Mouse (Mus musculus) lung, embryonic 16.5 days (tissue): Measurements from ENCODE around the gene Olfr530. TPM values are rescaled to one million over a fixed set of nuclear protein-coding genes. Genes with fewer than 3 reads are reported as not detected.

Experiments
- ATAC-seq: fragments of 200-750 bp; cut with Nextera tagmentation; 2 replicates; pipeline ENCODE4 v1.8.0; 2017; ENCODE audit warnings: low read depth, mild to moderate bottlenecking, moderate library complexity
- H3K27ac ChIP-seq: fragments of 300-500 bp; sonication (generic); 2 replicates; pipeline ENCODE4 v1.5.1; 2014; ENCODE audit warnings: mild to moderate bottlenecking, control low read depth, low read length
- H3K27me3 ChIP-seq: fragments of 300-500 bp; sonication (generic); 2 replicates; pipeline ENCODE4 v1.6.1; 2014; ENCODE audit warnings: low read depth, low read length, mixed read lengths; ENCODE audit not compliant: control insufficient read depth, insufficient read depth
- H3K36me3 ChIP-seq: fragments of 300-500 bp; sonication (generic); 2 replicates; pipeline ENCODE4 v1.6.1; 2014; ENCODE audit warnings: low read length; ENCODE audit not compliant: control insufficient read depth, insufficient read depth
- H3K4me1 ChIP-seq: fragments of 300-500 bp; sonication (generic); replicated peaks from 2 replicates; pipeline ENCODE4 v1.6.1; 2014; ENCODE audit warnings: low read length, mixed read lengths; ENCODE audit not compliant: control insufficient read depth, insufficient read depth
- H3K4me2 ChIP-seq: fragments of 300-500 bp; sonication (generic); 2 replicates; pipeline ENCODE4 v1.6.1; 2014; ENCODE audit warnings: low read depth, low read length, control low read depth
- H3K4me3 ChIP-seq: fragments of 300-500 bp; sonication (generic); 2 replicates; pipeline ENCODE4 v1.5.1; 2014; ENCODE audit warnings: mild to moderate bottlenecking, low read length, control low read depth
- H3K9ac ChIP-seq: fragments of 300-500 bp; sonication (generic); 2 replicates; pipeline ENCODE4 v1.6.1; 2014; ENCODE audit warnings: low read length, control low read depth
- H3K9me3 ChIP-seq: fragments of 300-500 bp; sonication (generic); 2 replicates; pipeline ENCODE4 v1.6.1; 2016; ENCODE audit warnings: low read length; ENCODE audit not compliant: control insufficient read depth
- WGBS: fragments of 180-500 bp; shearing (Covaris S2); extraction: QIAGEN DNeasy Blood & Tissue Kit; methylation state at CpG from one replicate; pipeline ENCODE4 v1.1.7; 2014; 5-methylcytosine and 5-hydroxymethylcytosine counted together
- polyA plus RNA-seq: library from polyadenylated mRNA; unstranded; fragments of >200 nt; fragmentation: Nextera tagmentation; extraction: Ambion mirVana; gene quantifications from 2 replicates; pipeline ENCODE4 v1.2.1, GENCODE M21; 2015

Gene Olfr530
- polyA plus RNA-seq, result not detected in 2 replicates

DNA sequence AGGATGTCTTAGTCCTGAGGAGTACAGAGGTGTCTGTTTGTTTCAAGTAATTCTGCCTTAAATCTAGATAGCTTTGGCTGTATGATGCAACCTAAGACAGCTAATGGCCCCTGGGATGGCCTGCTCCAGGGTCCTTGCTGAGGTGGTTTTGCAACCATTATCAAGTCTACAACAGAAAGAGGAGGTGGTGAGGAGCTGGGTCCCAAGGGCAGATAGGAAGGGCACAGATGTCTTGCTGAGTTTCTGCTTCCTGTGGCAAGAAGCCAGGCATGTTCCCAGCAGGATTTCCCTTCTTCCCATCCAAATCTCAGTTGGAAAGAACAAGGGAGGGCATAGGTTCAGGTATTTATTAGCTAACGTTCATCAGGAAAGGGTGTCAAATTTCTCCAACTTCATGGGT, at the start of gene Olfr530:
TSS of gene Olfr530 (minus strand) at position 101 of the 400 bp plus-strand sequence.
- no peak within 1 kb of the TSS for H3K4me2 ChIP-seq
- no peak within 1 kb of the TSS for H3K9ac ChIP-seq
- no peak for ATAC-seq
- no peak within 1 kb of the TSS for H3K27ac ChIP-seq
- H3K4me3 ChIP-seq, result no peak within 1 kb of the TSS
- no peaks in the 10 kb centered on the region for H3K9me3 ChIP-seq
- H3K4me1 ChIP-seq, result no peaks in the 10 kb centered on the region
- H3K27me3 ChIP-seq, result no peaks in the 10 kb centered on the region
- no peaks in the 10 kb centered on the region for H3K36me3 ChIP-seq
- 23% methylated on average over 1 of the region's 1 CpGs for WGBS

DNA sequence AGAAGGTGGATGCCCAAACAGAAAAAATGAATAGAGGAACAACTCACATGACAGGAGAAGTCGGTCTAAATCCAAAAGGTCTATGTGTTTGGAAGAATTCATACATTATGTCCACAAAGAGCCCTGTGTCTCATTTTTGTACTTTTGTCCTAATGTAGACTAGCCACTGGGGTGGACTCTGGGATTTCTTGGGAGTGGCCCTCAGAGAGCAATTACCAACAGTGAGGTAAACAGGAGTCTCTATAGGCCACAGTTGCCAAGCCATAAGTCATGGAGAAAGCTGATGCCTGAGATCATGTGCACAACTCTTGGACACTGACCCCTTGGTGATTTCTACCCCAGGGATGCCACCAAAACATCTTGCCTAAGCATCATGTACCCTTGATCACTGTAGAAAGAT, 45.4 kb upstream of the Olfr530 start, which contains the start of gene Olfr532:
TSS of gene Olfr532 (minus strand) at position 101 of the 400 bp plus-strand sequence.
- no peak for ATAC-seq

DNA sequence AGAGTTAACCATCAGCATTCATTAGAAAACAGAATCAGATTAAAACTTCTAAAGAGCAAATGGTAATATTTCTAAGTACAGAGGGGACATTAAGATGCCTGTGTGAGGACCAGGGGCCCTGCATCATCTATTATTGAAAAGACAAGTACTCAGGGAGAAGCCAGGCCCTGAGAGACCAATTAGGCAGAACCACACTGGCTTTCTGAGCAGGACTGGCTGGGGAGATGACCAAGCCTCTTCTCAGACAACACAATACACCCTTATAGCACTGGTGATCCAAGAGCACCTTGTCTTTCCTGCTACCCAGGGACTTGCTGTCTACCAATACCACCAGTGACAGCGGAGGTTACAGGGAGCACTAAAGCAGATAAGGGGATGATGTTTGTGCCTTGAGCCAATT, 26.7 kb upstream of the Olfr530 start, which contains the start of gene Olfr531:
TSS of gene Olfr531 (minus strand) at position 101 of the 400 bp plus-strand sequence.
- Histone ChIP-seq H3K27ac (no peak within 1 kb of the TSS), H3K9ac (no peak within 1 kb of the TSS), H3K4me2 (no peak within 1 kb of the TSS), H3K36me3 (no peaks in the 10 kb centered on the region), H3K4me3 (no peak within 1 kb of the TSS), H3K9me3 (no peaks in the 10 kb centered on the region), H3K4me1 (no peaks in the 10 kb centered on the region), H3K27me3 (no peaks in the 10 kb centered on the region)
- 89% methylated on average over 1 of the region's 1 CpGs for whole genome bisulfite sequencing
- no peak for ATAC-seq

More for the DNA sequence above, 45.4 kb upstream of the Olfr530 start, which contains the start of gene Olfr532:
- WGBS, result 78% methylated on average over 1 of the region's 1 CpGs
- no peak within 1 kb of the TSS for H3K4me3 ChIP-seq
- H3K27me3 ChIP-seq, result no peaks in the 10 kb centered on the region
- no peak within 1 kb of the TSS for H3K4me2 ChIP-seq
- H3K36me3 ChIP-seq, result no peaks in the 10 kb centered on the region
- H3K9ac ChIP-seq, result no peak within 1 kb of the TSS
- H3K9me3 ChIP-seq, result no peaks in the 10 kb centered on the region
- no peak within 1 kb of the TSS for H3K27ac ChIP-seq
- no peaks in the 10 kb centered on the region for H3K4me1 ChIP-seq

DNA sequence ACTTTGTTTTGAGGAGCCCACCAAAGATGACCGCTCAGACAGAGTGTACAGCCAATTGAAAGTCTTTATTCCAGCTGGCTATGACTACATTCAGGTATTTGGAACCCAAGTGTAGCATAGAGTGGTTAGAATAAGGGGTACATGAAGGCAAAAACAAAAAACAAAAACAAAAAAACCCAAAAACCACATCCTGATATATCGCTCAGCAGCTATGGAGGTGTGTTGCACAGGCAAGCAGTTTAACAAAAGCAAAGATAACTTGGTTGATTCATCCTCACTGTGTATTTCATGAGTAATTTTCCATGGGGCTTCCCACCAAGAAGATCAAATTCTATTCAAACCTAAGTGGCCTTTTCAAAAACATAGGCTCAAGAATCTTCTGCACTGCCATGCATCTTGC, 780 bp upstream of the Olfr530 start:
- Histone ChIP-seq H3K27ac (no peak overlapping the region), H3K4me2 (no peak overlapping the region), H3K36me3 (no peaks in the 10 kb centered on the region), H3K4me3 (no peak overlapping the region), H3K9ac (no peak overlapping the region), H3K4me1 (no peaks in the 10 kb centered on the region), H3K9me3 (no peaks in the 10 kb centered on the region), H3K27me3 (no peaks in the 10 kb centered on the region)
- WGBS, result 92% methylated on average over 2 of the region's 2 CpGs
- no peak for ATAC-seq

DNA sequence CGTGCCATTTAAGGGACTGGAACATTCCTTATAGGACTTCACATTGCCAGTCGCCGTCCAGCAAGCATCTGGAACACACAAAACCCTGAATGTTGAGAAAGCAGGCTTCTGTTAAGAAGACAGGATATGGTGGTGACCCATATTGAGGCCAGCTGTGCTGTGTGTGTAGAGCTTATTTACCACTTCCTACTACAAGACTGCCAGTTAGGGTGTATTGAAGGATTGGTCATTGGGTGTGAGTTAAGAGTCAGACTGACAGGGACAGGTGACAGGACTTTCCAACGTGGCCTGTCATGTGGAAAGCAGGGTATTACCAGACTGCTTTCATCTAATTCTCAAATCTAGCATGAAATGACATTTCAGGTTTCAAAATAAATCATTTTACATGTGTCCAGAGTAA, 1.8 kb downstream of the Olfr530 start:
- ATAC-seq, result no peak
- Histone ChIP-seq H3K4me3 (no peak overlapping the region), H3K4me1 (no peaks in the 10 kb centered on the region), H3K27ac (no peak overlapping the region), H3K9me3 (no peaks in the 10 kb centered on the region), H3K27me3 (no peaks in the 10 kb centered on the region), H3K9ac (no peak overlapping the region), H3K36me3 (no peaks in the 10 kb centered on the region), H3K4me2 (no peak overlapping the region)
- WGBS, result 58% methylated on average over 4 of the region's 4 CpGs

DNA sequence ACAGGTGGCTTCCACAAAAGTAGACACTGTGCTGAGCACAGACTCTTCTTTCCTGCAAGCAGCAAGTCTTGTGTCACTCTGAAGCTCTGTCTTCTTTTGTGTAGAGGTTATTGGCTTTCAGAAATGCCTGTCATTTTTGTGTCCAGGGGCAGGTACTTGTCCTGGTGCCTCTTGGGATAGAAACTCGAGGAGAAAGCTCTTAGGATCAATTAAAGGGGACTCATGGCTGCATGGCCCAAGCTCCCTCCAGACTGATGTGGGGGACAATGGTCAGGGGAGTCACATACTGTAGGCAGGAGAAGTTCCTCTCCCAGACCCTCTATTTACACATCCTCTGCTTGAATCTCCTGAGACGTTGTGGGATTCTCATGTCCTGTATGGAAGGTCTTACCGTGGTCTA, 14.6 kb downstream of the Olfr530 start, which contains the start of gene Olfr60:
TSS of gene Olfr60 (minus strand) at position 101 of the 400 bp plus-strand sequence.
- Histone ChIP-seq H3K4me3 (no peak within 1 kb of the TSS), H3K4me2 (no peak within 1 kb of the TSS), H3K27ac (no peak within 1 kb of the TSS), H3K27me3 (no peaks in the 10 kb centered on the region), H3K9me3 (no peaks in the 10 kb centered on the region), H3K36me3 (no peaks in the 10 kb centered on the region), H3K4me1 (no peaks in the 10 kb centered on the region), H3K9ac (no peak within 1 kb of the TSS)
- WGBS, result 61% methylated on average over 3 of the region's 3 CpGs
- no peak for ATAC-seq

DNA sequence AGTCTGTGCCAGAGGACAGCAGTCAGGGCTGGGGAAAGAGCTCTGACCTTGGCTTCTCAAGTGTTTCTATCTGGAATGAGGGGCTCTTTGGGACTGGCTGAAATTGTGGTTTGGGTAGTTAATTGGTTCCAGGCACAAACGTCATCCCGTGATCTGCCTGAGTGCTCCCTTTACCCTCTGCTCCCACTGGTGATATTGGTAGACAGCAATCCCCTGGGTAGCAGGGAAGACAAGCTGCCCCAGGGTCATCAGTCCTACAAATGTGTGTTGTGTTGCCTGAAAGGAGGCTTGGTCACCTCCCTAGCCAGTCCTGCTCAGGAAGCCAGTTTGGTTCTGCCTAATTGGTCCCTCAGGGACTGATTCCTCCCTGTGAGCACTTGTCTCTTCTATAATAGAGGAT, 42.4 kb downstream of the Olfr530 start, which contains the start of gene Olfr527:
TSS of gene Olfr527 (plus strand) at position 301 of the 400 bp plus-strand sequence.
- Histone ChIP-seq H3K9ac (no peak within 1 kb of the TSS), H3K4me1 (no peaks in the 10 kb centered on the region), H3K36me3 (no peaks in the 10 kb centered on the region), H3K4me2 (no peak within 1 kb of the TSS), H3K4me3 (no peak within 1 kb of the TSS), H3K27ac (no peak within 1 kb of the TSS), H3K9me3 (no peaks in the 10 kb centered on the region), H3K27me3 (no peaks in the 10 kb centered on the region)
- 72% methylated on average over 2 of the region's 2 CpGs for whole genome bisulfite sequencing
- no peak for ATAC-seq

DNA sequence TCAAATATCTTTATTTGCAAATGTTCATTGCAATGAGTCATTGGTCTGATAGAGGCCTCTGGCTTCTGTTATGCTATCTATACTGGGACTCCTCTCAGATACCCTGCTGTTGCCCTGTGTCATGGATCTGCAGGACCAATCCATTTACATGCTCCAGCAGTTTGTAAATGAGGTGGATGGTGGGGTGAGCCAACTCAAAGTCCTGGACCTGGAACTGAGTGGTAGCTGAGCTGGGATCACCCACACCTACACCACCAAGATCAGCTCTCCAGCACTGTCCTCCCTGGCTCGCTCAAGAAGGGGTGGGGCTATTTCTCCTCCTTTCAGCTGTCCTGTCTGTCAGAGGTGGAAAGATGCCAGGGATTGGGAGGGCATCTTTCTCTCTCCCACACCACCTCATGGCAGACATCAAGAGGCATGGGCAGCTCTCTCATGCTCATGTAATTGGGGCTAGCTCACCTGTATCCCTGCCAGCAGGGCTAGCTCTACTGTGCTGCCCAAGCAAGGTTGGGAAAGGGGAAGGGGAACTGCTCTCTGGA, 46.3 kb downstream of the Olfr530 start:
- H3K4me2 ChIP-seq, result no peak overlapping the region
- WGBS, result 55% methylated on average over 1 of the region's 1 CpGs
- no peak overlapping the region for H3K4me3 ChIP-seq
- no peak overlapping the region for H3K9ac ChIP-seq
- ATAC-seq, result no peak
- H3K27ac ChIP-seq, result no peak overlapping the region
- H3K4me1 ChIP-seq, result no peaks in the 10 kb centered on the region
- H3K36me3 ChIP-seq, result no peaks in the 10 kb centered on the region
- H3K27me3 ChIP-seq, result no peaks in the 10 kb centered on the region
- H3K9me3 ChIP-seq, result no peaks in the 10 kb centered on the region
